Mouse (Mus musculus) heart, adult 2 months (tissue): ENCODE results near the gene Apold1. TPM values are rescaled to one million over a fixed set of nuclear protein-coding genes. Genes with fewer than 3 reads are reported as not detected.

Experiments
- DNase-seq, 2 experiments: peaks; one replicate each; pipeline ENCODE4 v3.0.0; 2021
- H3K27ac ChIP-seq: fragments of 200-600 bp; 2 replicates; pipeline ENCODE4 v1.8.1; 2022
- H3K27me3 ChIP-seq: fragments of 200-500 bp; 2 replicates; pipeline ENCODE4 v1.6.1; 2012; ENCODE audit warnings: mild to moderate bottlenecking, low read length, inconsistent platforms, mixed read lengths; ENCODE audit not compliant: control insufficient read depth, insufficient read depth
- H3K36me3 ChIP-seq: fragments of 200-500 bp; 2 replicates; pipeline ENCODE4 v1.6.1; 2012; ENCODE audit warnings: low read length, inconsistent platforms; ENCODE audit not compliant: control insufficient read depth, insufficient read depth
- H3K4me1 ChIP-seq: fragments of 200-500 bp; 2 replicates; pipeline ENCODE4 v1.6.1; 2011; ENCODE audit warnings: low read length; ENCODE audit not compliant: control insufficient read depth, insufficient read depth
- H3K4me3 ChIP-seq: fragments of 200-600 bp; 2 replicates; pipeline ENCODE4 v1.8.1; 2022
- H3K79me2 ChIP-seq: fragments of 200-500 bp; replicated peaks from 2 replicates; pipeline ENCODE4 v1.6.1; 2012; ENCODE audit warnings: mild to moderate bottlenecking, inconsistent platforms, low read length, moderate library complexity, mixed read lengths; ENCODE audit not compliant: control insufficient read depth, insufficient read depth
- H3K9ac ChIP-seq: fragments of 200-500 bp; 2 replicates; pipeline ENCODE4 v1.6.1; 2012; ENCODE audit warnings: low read depth, mild to moderate bottlenecking, control low read depth, inconsistent platforms, low read length, mixed read lengths
- CTCF ChIP-seq: fragments of 200-600 bp; IDR thresholded peaks from 2 replicates; pipeline ENCODE4 v1.8.1; 2022; ENCODE audit warnings: antibody characterized with exemption, mild to moderate bottlenecking, moderate library complexity
- EP300 ChIP-seq: fragments of 200-500 bp; IDR thresholded peaks from 2 replicates; pipeline ENCODE4 v1.6.1; 2011; ENCODE audit warnings: low read depth, low read length, control low read depth; ENCODE audit not compliant: insufficient read depth
- POLR2A ChIP-seq: fragments of 200-500 bp; IDR thresholded peaks from 2 replicates; pipeline ENCODE4 v1.6.1; 2011; ENCODE audit warnings: mild to moderate bottlenecking, low read depth, low read length, control low read depth; ENCODE audit not compliant: insufficient read depth
- WGBS: fragments of 180-500 bp; shearing (Covaris S2); methylation state at CpG from one replicate; pipeline ENCODE4 v1.1.7; 2018; 5-methylcytosine and 5-hydroxymethylcytosine counted together
- intact Hi-C: fragments of 180-260 bp; cut with DNase I; formaldehyde crosslinking; loops from one replicate; pipeline ENCODE4 v1.15.1; 2025
- polyA plus RNA-seq: library from polyadenylated mRNA; depleted of rRNA; stranded (reverse); fragments of >200 nt; gene quantifications from 2 replicates; pipeline ENCODE4 v1.2.3, GENCODE M21; 2012
- total RNA-seq, 2 experiments: library from RNA; stranded (reverse); gene quantifications; 2 replicates each; pipeline ENCODE4 v1.2.3; 2021

Gene Apold1
- total and polyA plus RNA-seq, 3 experiments: 3.6 to 9.3 (median 6.9) TPM

- Histone ChIP-seq H3K27ac (no peak overlapping the region), H3K4me1 (no peaks in the 10 kb centered on the region), H3K4me3 (no peak overlapping the region), H3K79me2 (no peaks in the 10 kb centered on the region), H3K27me3 (no peaks in the 10 kb centered on the region), H3K36me3 (no peaks in the 10 kb centered on the region), H3K9ac (no peak overlapping the region)
- no peak for DNase-seq
- intact Hi-C loops: no loop called here
- WGBS: 86% methylated on average over 2 of the region's 2 CpGs
- peak; percentile 45 for TF ChIP-seq CTCF
- no peak for TF ChIP-seq EP300
Observed at GRCm38 (mm10) chr6:134996918-134997317, 15.4 kb downstream of the Apold1 start.

- Histone ChIP-seq H3K36me3 (no peaks in the 10 kb centered on the region), H3K9ac (no peak overlapping the region), H3K4me3 (no peak overlapping the region), H3K27ac (no peak overlapping the region), H3K27me3 (no peaks in the 10 kb centered on the region), H3K4me1 (no peaks in the 10 kb centered on the region), H3K79me2 (no peaks in the 10 kb centered on the region)
- TF ChIP-seq POLR2A (no peak), EP300 (no peak), CTCF (no peak)
- intact Hi-C loops: no loop called here
- no peak for DNase-seq
- WGBS: 91% methylated on average over 8 of the region's 8 CpGs
Observed at GRCm38 (mm10) chr6:134998076-134998475, 16.6 kb downstream of the Apold1 start.

- WGBS: 86% methylated on average over 3 of the region's 3 CpGs
- intact Hi-C loops: no loop called here
- no peak for TF ChIP-seq EP300
- no peak for TF ChIP-seq POLR2A
- no peak for TF ChIP-seq CTCF
Observed at GRCm38 (mm10) chr6:134998781-134999180, 17.3 kb downstream of the Apold1 start.

GRCm38 (mm10) chr6:135000272-135000671, 18.8 kb downstream of the Apold1 start:
- Histone ChIP-seq H3K27ac (no peak overlapping the region), H3K9ac (no peak overlapping the region), H3K4me3 (no peak overlapping the region), H3K79me2 (no peaks in the 10 kb centered on the region), H3K36me3 (no peaks in the 10 kb centered on the region), H3K27me3 (no peaks in the 10 kb centered on the region), H3K4me1 (no peaks in the 10 kb centered on the region)
- no peak for DNase-seq
- TF ChIP-seq EP300 (no peak), POLR2A (no peak), CTCF (no peak)
- intact Hi-C loops: no loop called here
- 42% methylated on average over 4 of the region's 4 CpGs for WGBS

More at GRCm38 (mm10) chr6:134998781-134999180, 17.3 kb downstream of the Apold1 start:
- Histone ChIP-seq H3K9ac (no peak overlapping the region), H3K4me3 (no peak overlapping the region), H3K4me1 (no peaks in the 10 kb centered on the region), H3K79me2 (no peaks in the 10 kb centered on the region), H3K27me3 (no peaks in the 10 kb centered on the region), H3K36me3 (no peaks in the 10 kb centered on the region), H3K27ac (no peak overlapping the region)
- DNase-seq: no peak

GRCm38 (mm10) chr6:135001991-135002390, 20.5 kb downstream of the Apold1 start:
- Histone ChIP-seq H3K27me3 (no peaks in the 10 kb centered on the region), H3K9ac (no peak overlapping the region), H3K4me1 (no peaks in the 10 kb centered on the region), H3K36me3 (no peaks in the 10 kb centered on the region), H3K27ac (no peak overlapping the region), H3K4me3 (no peak overlapping the region), H3K79me2 (no peaks in the 10 kb centered on the region)
- intact Hi-C loops: no loop called here
- TF ChIP-seq POLR2A (no peak), EP300 (no peak), CTCF (no peak)
- DNase-seq: no peak
- 87% methylated on average over 4 of the region's 4 CpGs for whole genome bisulfite sequencing

- Histone ChIP-seq H3K4me3 (no peak overlapping the region), H3K9ac (no peak overlapping the region), H3K27ac (no peak overlapping the region), H3K36me3 (no peaks in the 10 kb centered on the region), H3K4me1 (peaks cover 2% of the 10 kb centered on the region), H3K79me2 (no peaks in the 10 kb centered on the region), H3K27me3 (no peaks in the 10 kb centered on the region)
- intact Hi-C loops: no loop called here
- no peak for DNase-seq
- 68% methylated on average over 4 of the region's 4 CpGs for WGBS
- TF ChIP-seq EP300: no peak
- TF ChIP-seq POLR2A: no peak
- no peak for TF ChIP-seq CTCF
Observed at GRCm38 (mm10) chr6:135006372-135006771, 24.9 kb downstream of the Apold1 start.
